Mouse (Mus musculus): Measurements from ENCODE around the gene Fam170b.

DNA sequence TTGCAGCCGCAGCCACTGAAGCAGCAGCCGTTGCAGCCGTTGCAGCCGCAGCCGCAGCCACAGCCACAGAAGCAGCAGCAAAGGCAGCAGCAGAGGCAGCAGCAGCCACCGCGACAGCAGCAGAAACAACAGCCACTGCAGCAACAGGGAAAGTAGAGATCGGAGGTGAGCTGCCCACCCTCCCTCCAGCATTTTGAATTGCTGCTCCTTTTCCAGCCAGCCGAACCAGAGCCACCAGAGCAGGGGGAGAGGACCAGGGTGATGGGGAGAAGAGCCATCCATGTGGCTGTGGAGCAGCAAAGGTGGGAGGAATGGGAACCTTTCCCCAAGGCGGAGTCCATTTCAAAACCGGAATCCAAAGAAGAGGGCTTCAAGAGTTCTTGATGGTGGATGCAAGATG, 2.4 kb downstream of the Fam170b start:
- TF ChIP-seq CTCF (IDR thresholded peaks at IDR 0.05; ENCODE audit: low read depth) = no peak
- TF ChIP-seq EP300 (IDR thresholded peaks at IDR 0.05; ENCODE audit: low read depth) = no peak

Measured in liver, embryonic 14.5 days (tissue).